Mouse (Mus musculus): Measurements from ENCODE around the gene Chic2.

The Chic2 gene

GRCm38 (mm10) chr5:75066715-75067114 lies 22.1 kb upstream of the Chic2 start:
- no peak for DNase-seq

- no peak for DNase-seq
These were observed 18.6 kb upstream of the Chic2 start for GRCm38 (mm10) chr5:75063177-75063576.

- no peak for DNase-seq
These were observed 6.5 kb upstream of the Chic2 start for GRCm38 (mm10) chr5:75051109-75051508.

DNA sequence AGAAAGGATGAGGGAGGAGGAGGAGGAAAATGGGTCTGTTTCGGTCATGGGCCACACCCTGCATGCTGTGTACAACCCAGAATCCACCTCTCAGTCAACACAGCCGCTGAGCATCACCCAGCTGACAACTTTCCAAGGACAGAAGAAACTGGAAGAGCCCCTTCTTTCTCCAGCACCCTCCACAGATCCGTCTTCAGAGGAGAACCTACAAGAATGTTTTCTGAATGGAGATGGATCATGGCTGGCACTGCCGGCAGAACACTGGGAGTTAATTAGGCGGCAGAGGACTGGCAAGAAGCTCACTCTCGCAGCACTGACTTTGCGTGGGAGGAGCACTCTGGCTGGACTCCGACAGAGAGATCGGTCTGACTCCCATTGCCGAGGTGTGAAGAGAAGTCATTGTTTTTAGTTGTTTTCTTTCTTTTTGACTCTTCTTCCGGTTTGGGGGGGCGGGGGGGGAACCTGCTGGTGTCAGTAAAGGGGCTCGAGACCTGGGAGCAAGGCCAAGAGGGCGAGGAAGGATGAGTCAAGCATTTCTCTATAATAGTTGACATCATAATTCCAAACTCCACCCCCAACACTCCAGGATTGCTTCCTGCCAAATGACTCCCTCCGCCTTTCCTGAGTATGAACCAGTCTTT lies 2.2 kb upstream of the Chic2 start:
- no peak for DNase-seq

GRCm38 (mm10) chr5:75045371-75045770 lies 797 bp upstream of the Chic2 start:
- DNase-seq, result no peak

DNA sequence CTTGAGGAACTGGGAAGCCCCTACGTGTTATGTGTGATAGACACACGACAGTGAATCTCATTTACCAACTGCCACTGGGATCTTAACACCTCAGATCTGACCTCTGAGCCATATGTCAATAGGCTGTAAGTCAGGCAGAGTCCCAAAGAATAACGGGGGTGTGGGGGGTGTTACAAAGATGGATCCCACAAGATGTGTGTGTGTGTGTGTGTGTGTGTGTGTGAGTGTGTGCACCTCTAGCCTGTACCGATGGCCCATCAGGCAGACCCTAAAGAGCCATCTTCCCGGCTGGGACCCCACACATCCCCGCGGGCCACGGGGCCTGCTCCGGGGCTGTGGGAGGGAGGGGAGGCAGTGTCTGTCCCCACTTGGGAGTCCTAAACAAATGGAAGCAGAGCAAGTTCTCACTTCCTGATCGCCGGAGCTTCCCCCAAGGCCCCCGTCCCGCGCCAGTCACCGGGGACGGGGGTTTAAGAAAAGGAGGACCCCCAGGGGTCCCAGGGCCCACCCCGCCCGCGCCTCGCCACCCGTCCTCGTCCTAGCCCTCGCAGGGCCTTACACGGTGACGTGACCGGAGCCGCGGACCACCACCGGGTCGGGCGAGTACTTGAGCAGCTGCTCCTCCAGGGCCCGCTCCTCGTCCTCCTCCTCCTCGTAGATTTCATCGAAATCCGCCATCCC lies 813 bp downstream of the Chic2 start:
- no peak for DNase-seq

- no peak for DNase-seq
These were observed 1.5 kb downstream of the Chic2 start for GRCm38 (mm10) chr5:75043011-75043445.

DNA sequence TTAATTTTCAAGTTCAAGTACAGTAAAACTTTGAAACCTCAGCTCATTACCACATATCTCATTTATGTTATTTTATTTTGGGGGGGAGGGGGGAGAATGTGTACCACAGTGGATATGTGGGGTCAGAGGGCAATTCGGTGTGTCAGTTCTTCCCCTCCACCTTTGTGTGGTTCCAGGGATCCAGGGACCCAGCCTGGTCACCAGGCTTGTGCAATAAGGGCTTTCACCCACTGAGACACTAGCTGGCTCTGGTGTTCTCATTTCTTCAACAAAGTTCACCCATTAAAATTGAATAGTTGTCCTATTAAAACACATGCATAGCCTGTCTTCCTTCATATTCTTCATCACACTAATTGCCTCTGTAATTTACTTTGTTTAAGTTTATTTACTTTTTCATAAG lies 5.3 kb downstream of the Chic2 start:
- DNase-seq, result no peak

DNA sequence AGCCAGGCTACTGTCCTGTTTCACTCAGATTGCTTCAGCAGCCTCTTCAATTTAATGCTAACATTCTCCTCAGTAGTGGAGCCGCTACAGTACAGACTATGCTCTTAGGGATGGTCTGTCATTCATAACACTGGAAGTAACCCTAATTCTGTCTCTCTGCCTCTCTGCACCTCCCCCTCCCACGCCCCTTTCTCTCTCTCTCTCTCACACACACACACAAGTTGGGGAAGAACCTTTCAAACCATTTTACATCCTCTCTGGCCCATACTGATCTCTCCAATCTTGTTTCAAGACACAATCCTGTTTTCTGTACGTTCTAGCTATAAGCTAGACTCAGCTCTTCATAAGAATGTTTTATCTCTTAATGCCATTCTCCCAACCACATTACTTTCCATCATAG lies 9.1 kb downstream of the Chic2 start:
- DNase-seq, result no peak

DNA sequence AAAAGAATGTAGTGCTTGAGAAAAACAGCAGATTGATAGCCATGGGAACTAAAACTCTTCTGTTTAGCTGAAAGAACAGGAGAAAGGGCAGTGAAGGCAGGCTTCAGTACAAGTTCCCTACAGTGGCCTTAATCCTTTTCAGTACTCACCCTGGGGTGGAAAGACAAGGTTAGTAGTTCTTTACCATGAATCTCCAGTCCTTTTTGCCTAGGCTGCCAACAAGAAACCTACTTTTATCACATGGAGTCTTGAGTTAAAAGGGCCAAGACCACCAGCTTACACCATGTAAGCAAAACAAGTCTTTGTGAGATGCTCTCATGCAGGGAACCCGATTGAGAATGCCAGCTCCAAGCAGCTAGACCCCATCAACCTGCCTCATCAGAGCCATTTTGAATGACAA lies 29.8 kb downstream of the Chic2 start:
- no peak for DNase-seq

DNA sequence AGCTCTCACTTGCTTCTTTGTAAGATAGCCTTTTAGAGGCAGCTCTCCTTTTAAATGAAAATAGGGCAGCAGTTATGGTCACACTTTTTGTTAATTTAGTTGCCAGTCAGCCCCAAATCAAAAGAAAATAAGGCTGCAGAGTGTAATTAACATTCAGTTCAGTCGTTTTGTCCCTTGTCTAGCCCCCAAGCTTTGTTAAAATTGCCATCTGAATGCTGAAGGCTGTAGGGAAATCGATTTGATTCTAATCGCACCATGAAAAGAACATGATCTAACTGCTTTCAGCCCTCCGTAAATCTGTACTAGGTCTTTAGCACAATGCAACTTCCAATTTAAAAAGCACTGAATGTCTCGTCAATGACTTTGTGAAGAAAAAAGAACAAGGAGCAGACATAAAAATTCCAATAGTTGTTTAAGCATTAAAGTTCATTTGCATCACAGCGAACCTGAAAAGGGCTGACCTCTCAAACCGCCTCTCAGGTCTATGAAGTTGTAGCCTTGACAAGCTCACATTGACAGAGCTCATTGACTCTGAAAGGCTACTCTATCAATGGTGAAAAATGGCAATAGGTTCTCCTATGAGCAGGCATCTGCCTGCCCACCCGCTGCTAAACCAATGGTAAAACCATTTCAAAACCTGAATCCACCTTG lies 31.7 kb downstream of the Chic2 start:
- no peak for DNase-seq

DNA sequence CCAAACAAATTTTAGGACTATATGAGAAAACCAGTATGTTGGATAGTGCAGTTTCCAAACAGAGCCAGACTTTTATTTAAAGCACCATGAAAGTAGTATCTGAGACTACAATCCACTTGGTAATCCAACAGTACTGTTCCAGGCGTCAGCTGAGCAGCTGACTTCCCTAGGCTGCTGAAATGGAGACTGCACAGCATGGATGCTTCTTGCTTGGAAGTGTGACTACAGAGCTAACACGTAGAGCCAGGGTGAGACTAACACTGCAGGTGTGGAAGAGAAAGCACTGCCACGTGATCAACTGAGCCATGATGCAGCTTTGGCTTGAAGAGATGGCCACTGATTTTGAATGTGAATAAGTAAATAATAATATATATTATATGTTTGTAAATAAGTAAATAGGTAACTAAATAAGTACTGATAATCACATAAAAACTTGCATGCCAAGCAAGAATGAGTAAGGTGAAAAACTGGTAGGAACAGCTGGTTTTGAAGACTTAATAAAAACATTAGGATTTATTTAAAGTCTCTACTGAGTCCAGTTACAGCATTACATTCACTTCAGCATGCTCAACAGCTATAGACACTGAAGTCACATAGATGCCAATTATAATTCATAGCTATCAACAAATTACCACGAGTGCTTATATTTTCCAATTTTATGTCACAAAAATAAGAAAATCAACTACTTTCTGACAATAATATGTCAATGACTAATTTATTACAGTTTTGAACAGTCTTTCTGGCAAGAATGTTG lies 32.4 kb downstream of the Chic2 start:
- no peak for DNase-seq

DNA sequence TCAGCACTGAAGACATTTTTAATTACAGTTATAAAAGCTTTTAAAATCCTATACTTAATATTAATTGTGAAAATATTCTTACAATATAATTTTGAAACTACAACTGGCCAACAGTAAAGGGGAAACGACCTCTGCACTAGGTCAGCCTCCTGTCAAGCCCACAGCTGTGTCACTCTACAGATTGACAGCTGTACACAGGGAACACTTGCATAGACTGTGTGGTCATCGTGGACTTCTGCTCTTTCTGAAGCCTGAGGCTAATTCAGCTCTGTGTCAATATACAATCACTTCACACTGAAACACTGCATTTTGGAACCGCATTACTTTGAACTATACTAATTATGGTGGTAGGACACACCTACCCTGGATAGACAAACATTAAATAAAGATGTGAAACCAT lies 39.8 kb downstream of the Chic2 start:
- no peak for DNase-seq

- DNase-seq, result peak; percentile 33
These were observed 42.5 kb downstream of the Chic2 start for GRCm38 (mm10) chr5:75002109-75002508.

- DNase-seq, result no peak
These were observed 45.7 kb downstream of the Chic2 start for GRCm38 (mm10) chr5:74998716-74999512.

DNA sequence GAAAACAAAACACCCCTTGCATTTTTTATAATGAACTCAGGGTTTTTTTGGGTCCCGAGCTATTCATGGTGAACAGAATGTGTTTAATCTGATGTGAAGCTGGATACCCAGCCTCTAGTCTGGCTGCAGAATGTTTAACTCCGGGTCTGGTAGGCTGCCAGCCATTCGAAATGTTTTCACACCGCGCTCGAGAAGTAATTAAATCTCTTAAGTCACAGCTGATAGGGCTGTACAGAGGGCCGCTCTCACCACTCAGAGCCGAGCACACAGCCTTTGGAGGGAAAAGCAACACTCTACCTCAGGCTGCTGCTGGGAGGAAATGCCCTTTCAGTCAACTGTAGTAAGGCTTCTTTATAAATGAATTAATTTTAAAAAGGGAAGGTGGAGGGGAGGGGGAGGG lies 49.6 kb downstream of the Chic2 start:
- DNase-seq, result no peak

DNA sequence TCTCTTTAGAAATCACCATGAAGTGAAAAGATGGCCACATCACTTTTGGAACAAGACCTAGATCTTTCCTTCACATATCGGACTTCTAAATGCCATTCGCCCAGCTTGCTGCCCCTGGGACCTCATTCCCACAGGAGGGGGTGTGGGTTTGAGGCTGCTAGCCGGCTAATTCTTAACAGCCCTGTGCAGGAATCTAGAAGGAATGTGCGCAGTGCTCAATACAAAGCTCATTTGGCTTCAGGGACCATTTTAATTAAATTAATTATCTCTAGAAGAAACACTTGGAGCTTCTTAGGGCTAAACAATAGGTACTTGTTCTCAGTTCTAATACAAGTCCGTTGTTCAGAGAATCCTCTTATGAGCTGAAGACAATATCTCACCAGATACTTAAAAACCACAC lies 60.5 kb downstream of the Chic2 start:
- no peak for DNase-seq

DNA sequence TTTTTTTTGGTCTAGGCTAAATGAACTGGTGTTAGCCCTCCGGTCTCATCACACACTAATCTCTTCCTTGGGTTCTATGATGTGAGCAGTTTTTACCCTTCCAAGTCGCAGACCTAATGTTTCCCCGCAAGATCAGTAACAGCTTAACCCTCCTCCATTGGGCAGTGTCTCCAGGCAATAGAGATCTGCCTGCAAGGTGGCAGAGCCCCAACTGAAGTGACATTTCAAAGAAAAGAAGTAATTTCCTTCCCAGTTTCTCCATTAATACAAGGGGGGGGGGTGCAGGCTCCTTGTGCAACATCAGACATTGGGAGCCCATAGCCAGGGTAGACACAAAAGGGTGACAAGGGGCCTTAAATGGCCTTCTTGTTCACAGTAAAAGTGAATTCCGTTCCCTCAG lies 64.0 kb downstream of the Chic2 start:
- no peak for DNase-seq

- no peak for DNase-seq
These were observed 64.4 kb downstream of the Chic2 start for GRCm38 (mm10) chr5:74980154-74980553.

DNA sequence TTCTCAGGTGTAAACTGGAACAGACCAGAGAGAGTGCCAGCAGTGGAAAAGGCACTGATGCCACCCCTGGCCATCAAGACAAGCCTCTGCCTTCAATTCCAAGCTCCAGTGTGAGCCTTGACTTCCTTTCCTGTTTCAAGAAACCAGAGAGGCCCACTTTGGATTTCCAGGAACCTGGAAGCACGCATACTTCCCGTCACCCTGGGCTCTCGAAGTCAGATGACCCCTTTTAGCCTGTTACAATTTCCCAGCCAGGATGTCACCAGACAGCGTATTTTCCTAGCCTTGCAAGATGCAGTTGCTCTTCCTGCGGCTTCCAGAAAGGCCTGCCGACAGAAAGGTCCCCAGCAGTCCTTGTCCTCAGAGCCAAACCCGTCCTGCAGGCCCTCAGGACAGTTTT lies 65.0 kb downstream of the Chic2 start:
- DNase-seq, result no peak

DNA sequence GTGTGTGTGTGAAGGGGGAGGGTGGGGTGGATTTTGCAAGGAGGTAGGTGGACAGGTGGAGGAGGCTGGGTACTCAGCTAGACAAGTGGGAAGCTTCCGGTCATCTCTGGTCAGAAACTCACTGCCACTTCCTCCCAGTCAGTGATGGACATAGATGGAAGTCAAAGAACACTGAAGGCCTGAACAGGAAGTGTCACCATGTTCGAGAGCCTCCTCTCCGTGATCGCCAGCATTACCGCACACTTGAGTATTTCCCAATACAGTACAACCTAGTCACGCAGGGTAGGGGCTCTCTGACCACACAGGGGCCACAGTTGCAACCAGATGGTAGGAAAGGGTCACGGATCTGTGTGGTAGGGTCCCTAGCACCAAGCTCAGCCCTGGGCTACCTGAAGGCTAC lies 69.1 kb downstream of the Chic2 start:
- no peak for DNase-seq

GRCm38 (mm10) chr5:74974726-74975411 lies 69.7 kb downstream of the Chic2 start:
- DNase-seq, result no peak

Data from cerebellum, adult 11 months (tissue).